Mouse (Mus musculus) kidney, postnatal 0 days (tissue): ENCODE results near the gene Srgap3. TPM values are rescaled to one million over a fixed set of nuclear protein-coding genes. Genes with fewer than 3 reads are reported as not detected.

Source experiments
- ATAC-seq: fragments of 200-750 bp; cut with Nextera tagmentation; replicated peaks from 2 replicates; pipeline ENCODE4 v1.8.0; 2017; ENCODE audit warnings: low read depth, moderate number of reproducible peaks, moderate TSS enrichment, moderate library complexity; ENCODE audit not compliant: low FRiP score
- DNase-seq: peaks from one replicate; pipeline ENCODE4 v3.0.0-alpha.2; 2016; ENCODE audit warnings: low spot score
- H3K27ac ChIP-seq: fragments of 300-500 bp; sonication (generic); 2 replicates; pipeline ENCODE4 v1.5.1; 2014; ENCODE audit warnings: mild to moderate bottlenecking
- H3K27me3 ChIP-seq: fragments of 300-500 bp; sonication (generic); 2 replicates; pipeline ENCODE4 v1.6.1; 2014; ENCODE audit warnings: low read length, mixed read lengths; ENCODE audit not compliant: insufficient read depth
- H3K36me3 ChIP-seq: fragments of 300-500 bp; sonication (generic); 2 replicates; pipeline ENCODE4 v1.6.1; 2014; ENCODE audit warnings: low read length, mixed read lengths; ENCODE audit not compliant: insufficient read depth
- H3K4me1 ChIP-seq: fragments of 300-500 bp; sonication (generic); replicated peaks from 2 replicates; pipeline ENCODE4 v1.6.1; 2014; ENCODE audit warnings: antibody characterized with exemption, low read length, mixed read lengths; ENCODE audit not compliant: insufficient read depth
- H3K4me2 ChIP-seq: fragments of 300-500 bp; sonication (generic); 2 replicates; pipeline ENCODE4 v1.6.1; 2014; ENCODE audit warnings: mild to moderate bottlenecking, low read length, moderate library complexity, mixed read lengths
- H3K4me3 ChIP-seq: fragments of 300-500 bp; sonication (generic); replicated peaks from 2 replicates; pipeline ENCODE4 v1.5.1; 2014; ENCODE audit warnings: low read depth, low read length
- H3K9ac ChIP-seq: fragments of 300-500 bp; sonication (generic); 2 replicates; pipeline ENCODE4 v1.6.1; 2014; ENCODE audit warnings: low read depth, low read length
- H3K9me3 ChIP-seq: fragments of 300-500 bp; sonication (generic); replicated peaks from 2 replicates; pipeline ENCODE4 v1.6.1; 2016; ENCODE audit warnings: low read length, inconsistent platforms, mixed read lengths
- CTCF ChIP-seq: IDR thresholded peaks from 2 replicates; pipeline ENCODE4 v1.5.1; 2016; ENCODE audit warnings: antibody characterized with exemption, low read depth, mild to moderate bottlenecking, moderate library complexity
- WGBS: fragments of 180-500 bp; shearing (Covaris S2); extraction: QIAGEN DNeasy Blood & Tissue Kit; methylation state at CpG from one replicate; pipeline ENCODE4 v1.1.7; 2014; 5-methylcytosine and 5-hydroxymethylcytosine counted together
- polyA plus RNA-seq: library from polyadenylated mRNA; unstranded; fragments of >200 nt; fragmentation: Nextera tagmentation; extraction: Ambion mirVana; gene quantifications from 2 replicates; pipeline ENCODE4 v1.2.1, GENCODE M21; 2015

Gene Srgap3
- polyA plus RNA-seq, 1 experiment from 2014 or later = 2.1 TPM

GRCm38 (mm10) chr6:112788174-112788573 lies 158.9 kb downstream of the Srgap3 start:
- no peak for ATAC-seq
- TF ChIP-seq CTCF = no peak
- 79% methylated on average over 1 of the region's 1 CpGs for WGBS

GRCm38 (mm10) chr6:112781409-112782093 lies 165.5 kb downstream of the Srgap3 start:
- Histone ChIP-seq H3K36me3 (no peaks in the 10 kb centered on the region), H3K4me2 (no peak overlapping the region), H3K4me1 (no peaks in the 10 kb centered on the region), H3K27ac (no peak overlapping the region), H3K9ac (no peak overlapping the region), H3K27me3 (no peaks in the 10 kb centered on the region), H3K9me3 (no peaks in the 10 kb centered on the region), H3K4me3 (no peak overlapping the region)
- TF ChIP-seq CTCF = peak; percentile 66
- WGBS = 78% methylated on average over 10 of the region's 10 CpGs
- ATAC-seq (no peak), DNase-seq (peak; percentile 35)

More at GRCm38 (mm10) chr6:112788174-112788573, 158.9 kb downstream of the Srgap3 start:
- Histone ChIP-seq H3K4me1 (no peaks in the 10 kb centered on the region), H3K4me2 (no peak overlapping the region), H3K9me3 (no peaks in the 10 kb centered on the region), H3K36me3 (no peaks in the 10 kb centered on the region), H3K9ac (no peak overlapping the region), H3K27me3 (no peaks in the 10 kb centered on the region), H3K4me3 (no peak overlapping the region), H3K27ac (no peak overlapping the region)
- DNase-seq = no peak

GRCm38 (mm10) chr6:112778211-112778610 lies 168.9 kb downstream of the Srgap3 start:
- no peak for ATAC-seq

DNA sequence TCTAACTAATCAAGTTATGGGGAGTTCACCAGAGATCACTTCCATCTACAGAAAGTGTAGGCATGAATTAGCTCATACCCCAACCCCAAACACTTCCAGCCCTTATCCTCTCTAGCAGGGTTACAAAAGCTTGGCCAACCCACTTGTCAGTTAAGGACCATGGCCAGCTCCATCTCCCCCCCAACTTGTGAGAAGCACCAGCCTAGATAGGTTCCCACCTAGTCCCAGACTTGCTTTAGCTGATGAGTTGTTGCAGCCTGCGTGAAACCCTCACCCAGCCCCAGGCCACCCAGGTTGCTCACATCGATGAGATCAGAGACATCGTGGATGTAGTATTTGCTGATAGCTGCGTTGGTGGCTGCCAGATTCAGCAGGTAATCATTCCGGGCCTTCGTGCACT lies 170.3 kb downstream of the Srgap3 start:
- 92% methylated on average over 6 of the region's 6 CpGs for WGBS
- Histone ChIP-seq H3K9me3 (no peaks in the 10 kb centered on the region), H3K9ac (no peak overlapping the region), H3K36me3 (no peaks in the 10 kb centered on the region), H3K4me1 (no peaks in the 10 kb centered on the region), H3K27ac (no peak overlapping the region), H3K4me2 (no peak overlapping the region), H3K4me3 (no peak overlapping the region), H3K27me3 (no peaks in the 10 kb centered on the region)
- ATAC-seq (no peak), DNase-seq (no peak)
- TF ChIP-seq CTCF = no peak

More at GRCm38 (mm10) chr6:112778211-112778610, 168.9 kb downstream of the Srgap3 start:
- Histone ChIP-seq H3K9ac (no peak overlapping the region), H3K9me3 (no peaks in the 10 kb centered on the region), H3K4me1 (no peaks in the 10 kb centered on the region), H3K27ac (no peak overlapping the region), H3K27me3 (no peaks in the 10 kb centered on the region), H3K36me3 (no peaks in the 10 kb centered on the region), H3K4me3 (no peak overlapping the region), H3K4me2 (no peak overlapping the region)
- TF ChIP-seq CTCF = no peak
- WGBS = 83% methylated on average over 3 of the region's 3 CpGs
- peak; percentile 45 for DNase-seq

DNA sequence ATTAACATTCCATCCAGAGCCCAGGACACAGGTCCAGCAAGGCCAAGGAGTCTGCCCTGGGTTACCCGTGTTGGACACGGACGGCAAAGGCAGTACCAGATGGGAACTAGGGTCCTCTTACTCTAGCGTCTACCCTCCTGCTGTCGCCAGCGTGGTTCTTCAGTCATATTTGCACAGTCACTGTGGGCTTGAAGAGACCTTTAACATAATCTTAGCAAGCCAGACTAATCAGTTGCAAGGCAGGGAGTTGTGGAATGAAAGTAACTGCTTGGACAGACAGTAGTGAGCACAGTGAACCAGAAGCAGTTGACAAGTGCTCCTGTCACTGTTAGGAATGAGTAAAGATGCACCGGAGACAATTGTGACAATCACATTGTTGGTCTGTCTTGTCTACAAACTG lies 173.3 kb downstream of the Srgap3 start:
- Histone ChIP-seq H3K9me3 (no peaks in the 10 kb centered on the region), H3K4me3 (no peak overlapping the region), H3K4me2 (no peak overlapping the region), H3K27me3 (no peaks in the 10 kb centered on the region), H3K36me3 (no peaks in the 10 kb centered on the region), H3K9ac (no peak overlapping the region), H3K27ac (no peak overlapping the region), H3K4me1 (no peaks in the 10 kb centered on the region)
- ATAC-seq = no peak
- TF ChIP-seq CTCF = no peak
- DNase-seq = no peak
- WGBS = 90% methylated on average over 7 of the region's 7 CpGs

DNA sequence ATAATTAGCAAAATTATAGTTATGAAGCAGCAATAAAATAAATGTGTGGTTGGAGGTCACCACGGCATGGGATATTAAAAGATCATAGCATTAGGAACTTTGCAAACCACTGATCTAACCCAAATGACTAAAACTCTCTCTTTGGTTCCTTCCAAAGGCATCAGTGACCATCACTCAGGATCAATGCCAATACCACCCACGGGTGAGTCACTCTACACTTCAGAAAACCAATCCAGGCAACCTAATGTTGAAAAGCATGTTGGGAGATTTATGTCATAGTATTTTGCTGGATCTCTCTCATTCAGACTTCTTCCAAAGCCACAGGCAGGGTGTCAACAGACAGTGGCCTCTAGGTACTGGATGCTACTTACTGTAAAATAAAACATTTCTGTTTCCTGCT lies 176.1 kb downstream of the Srgap3 start:
- WGBS = 84% methylated on average over 2 of the region's 2 CpGs
- ATAC-seq (no peak), DNase-seq (no peak)
- H3K27me3 ChIP-seq = no peaks in the 10 kb centered on the region
- no peak overlapping the region for H3K4me2 ChIP-seq
- H3K4me1 ChIP-seq = no peaks in the 10 kb centered on the region
- H3K4me3 ChIP-seq = no peak overlapping the region
- no peaks in the 10 kb centered on the region for H3K36me3 ChIP-seq
- no peak overlapping the region for H3K9ac ChIP-seq
- H3K27ac ChIP-seq = no peak overlapping the region
- no peaks in the 10 kb centered on the region for H3K9me3 ChIP-seq
- no peak for TF ChIP-seq CTCF

- Histone ChIP-seq H3K4me2 (no peak overlapping the region), H3K36me3 (no peaks in the 10 kb centered on the region), H3K27me3 (no peaks in the 10 kb centered on the region), H3K27ac (no peak overlapping the region), H3K9me3 (no peaks in the 10 kb centered on the region), H3K9ac (no peak overlapping the region), H3K4me3 (no peak overlapping the region), H3K4me1 (no peaks in the 10 kb centered on the region)
- 46% methylated on average over 4 of the region's 4 CpGs for WGBS
- ATAC-seq (no peak), DNase-seq (peak; percentile 30)
- TF ChIP-seq CTCF = no peak
Observed at GRCm38 (mm10) chr6:112758541-112758940, 188.5 kb downstream of the Srgap3 start.
